Mouse (Mus musculus): Measurements from ENCODE around the gene Spint1. TPM values are rescaled to one million over a fixed set of nuclear protein-coding genes. Genes with fewer than 3 reads are reported as not detected.

The Spint1 gene
- 0.26 and 0.52 TPM in 2 replicates for polyA plus RNA-seq (2015; fragmentation: Nextera tagmentation; extraction: Ambion mirVana)

DNA sequence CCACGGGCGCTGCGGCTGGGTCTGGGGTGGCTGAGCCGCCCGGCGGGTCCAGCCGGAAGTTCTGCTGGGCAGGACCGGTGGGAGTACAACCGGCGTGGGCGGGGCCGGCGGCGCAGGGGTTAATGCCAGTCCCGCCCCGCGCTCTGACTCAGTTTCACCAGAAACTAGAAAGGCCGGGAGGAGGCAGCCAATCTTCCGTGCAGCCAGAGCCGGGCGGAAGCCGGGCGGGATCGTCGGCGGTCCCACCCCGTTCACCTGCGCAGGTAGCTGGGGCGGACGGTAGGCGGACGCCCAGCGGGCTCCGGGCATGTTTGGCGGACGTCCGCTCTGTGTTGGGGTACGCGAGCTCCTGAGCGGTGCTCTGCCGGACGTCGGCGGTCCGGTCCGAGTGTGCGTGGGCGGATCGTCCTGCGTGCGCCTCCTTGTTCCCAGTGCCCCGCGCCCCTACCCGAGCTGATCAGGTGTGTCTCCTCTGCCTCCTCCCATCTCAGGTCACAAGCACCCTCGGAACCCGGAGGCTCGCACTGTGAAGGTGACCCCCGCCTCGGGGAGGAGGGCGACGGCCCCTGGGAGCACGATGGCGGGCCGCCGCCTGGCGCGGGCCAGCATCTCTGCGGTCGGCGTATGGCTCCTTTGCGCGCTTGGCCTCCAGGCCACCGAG lies at the start of gene Spint1:
Gene Spint1, plus strand, starts transcription at position 153 of the 661 bp plus-strand sequence.
- H3K9ac ChIP-seq = peak within 1 kb of the TSS; percentile 41; the same call in 1 of the 2 replicates

DNA sequence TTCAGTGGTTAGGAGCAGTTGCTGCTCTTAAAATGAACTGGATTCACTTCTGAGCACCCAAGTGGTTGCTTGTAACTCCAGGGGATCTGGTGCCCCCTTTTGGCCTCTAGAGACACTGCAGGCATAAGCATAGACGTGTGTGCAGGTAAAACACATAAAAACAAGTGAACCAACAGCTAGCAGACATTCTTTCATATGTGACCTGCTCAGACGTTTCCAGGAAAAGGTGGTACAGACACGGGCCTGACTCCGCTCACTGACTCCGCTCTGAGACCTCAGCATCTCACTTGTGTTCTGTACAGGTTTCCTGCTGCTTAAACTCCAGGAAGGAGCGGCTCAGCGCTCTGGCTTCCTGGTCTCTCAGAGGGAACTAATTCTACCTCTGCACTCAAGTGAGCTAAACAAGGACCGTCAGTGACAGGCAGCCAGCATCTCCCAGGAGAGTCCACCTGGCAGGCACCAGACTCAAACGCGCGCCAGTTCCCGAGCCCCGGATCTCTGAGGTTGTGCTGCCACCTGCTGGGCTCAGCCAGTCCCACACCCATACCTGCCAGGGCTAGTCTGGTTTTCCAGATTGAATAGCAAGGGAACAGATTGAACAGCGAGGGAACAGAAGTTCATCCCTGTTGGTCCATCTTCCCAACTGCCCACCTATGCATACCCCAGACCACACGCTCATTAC lies 48.0 kb upstream of the Spint1 start:
- no peaks in the 10 kb centered on the region for H3K27me3 ChIP-seq
- 5% methylated on average over 15 of the region's 15 CpGs for WGBS
- H3K9ac ChIP-seq = no peak overlapping the region
- peaks cover 19% of the 10 kb centered on the region for H3K36me3 ChIP-seq (ENCODE audit: poor library complexity, severe bottlenecking)
- H3K4me1 ChIP-seq = 0 out of 2 replicates have a peak, but pooled peaks cover 3% of the 10 kb centered on the region
- H3K4me3 ChIP-seq = peak overlapping the region; percentile 30
- H3K4me2 ChIP-seq = peak overlapping the region; percentile 60
- H3K9me3 ChIP-seq (replicated peaks) = no peaks in the 10 kb centered on the region
- H3K27ac ChIP-seq = no peak overlapping the region
- peak; percentile 91 for ATAC-seq

More for the DNA sequence above, at the start of gene Spint1:
- Histone ChIP-seq H3K4me3 (peak within 1 kb of the TSS; percentile 36), H3K27ac (no peak within 1 kb of the TSS), H3K4me1 (peaks cover 14% of the 10 kb centered on the region), H3K4me2 (peak within 1 kb of the TSS; percentile 58), H3K9me3 (replicated peaks) (no peaks in the 10 kb centered on the region), H3K36me3 (ENCODE audit: poor library complexity, severe bottlenecking) (no peaks in the 10 kb centered on the region), H3K27me3 (peaks cover 58% of the 10 kb centered on the region)
- no peak for ATAC-seq
- 1% methylated on average over 69 of the region's 73 CpGs for WGBS

DNA sequence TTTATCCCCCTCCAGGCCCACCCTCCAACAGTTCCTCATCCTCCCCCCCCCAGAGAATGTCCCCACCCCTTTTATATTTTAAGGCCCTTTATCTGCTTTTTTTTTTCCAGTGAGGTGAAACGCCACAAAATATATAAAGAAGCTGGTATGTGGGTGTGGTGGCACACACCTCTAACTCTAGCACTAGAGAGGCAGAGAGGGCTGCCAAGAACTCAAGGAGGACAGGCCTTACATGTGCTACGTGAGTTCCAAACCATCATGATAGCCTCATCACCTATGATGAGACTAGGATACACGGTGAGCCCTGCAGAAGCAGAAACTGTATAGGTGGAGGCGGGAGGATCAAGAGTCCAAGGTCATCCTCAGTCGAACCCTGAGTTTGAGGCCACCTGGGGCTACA lies 46.2 kb upstream of the Spint1 start:
- H3K4me1 ChIP-seq = 0 out of 2 replicates have a peak, but pooled peaks cover 3% of the 10 kb centered on the region
- no peaks in the 10 kb centered on the region for H3K9me3 ChIP-seq (replicated peaks)
- H3K27me3 ChIP-seq = no peaks in the 10 kb centered on the region
- ATAC-seq = no peak
- no peak overlapping the region for H3K4me2 ChIP-seq
- no peak overlapping the region for H3K4me3 ChIP-seq
- H3K27ac ChIP-seq = no peak overlapping the region
- 87% methylated on average over 5 of the region's 5 CpGs for WGBS
- H3K36me3 ChIP-seq (ENCODE audit: poor library complexity, severe bottlenecking) = peaks cover 4% of the 10 kb centered on the region; the same call in 1 of the 2 replicates
- no peak overlapping the region for H3K9ac ChIP-seq

GRCm38 (mm10) chr2:119194140-119194539 lies 43.0 kb upstream of the Spint1 start:
- no peaks in the 10 kb centered on the region for H3K27me3 ChIP-seq
- peaks cover 4% of the 10 kb centered on the region; the same call in 1 of the 2 replicates for H3K4me1 ChIP-seq
- H3K4me2 ChIP-seq = no peak overlapping the region
- H3K36me3 ChIP-seq (ENCODE audit: poor library complexity, severe bottlenecking) = no peaks in the 10 kb centered on the region
- no peaks in the 10 kb centered on the region for H3K9me3 ChIP-seq (replicated peaks)
- no peak for ATAC-seq
- H3K9ac ChIP-seq = no peak overlapping the region
- H3K27ac ChIP-seq = no peak overlapping the region
- no peak overlapping the region for H3K4me3 ChIP-seq
- WGBS = 93% methylated on average over 5 of the region's 5 CpGs

GRCm38 (mm10) chr2:119196316-119197108 lies 40.6 kb upstream of the Spint1 start:
- H3K27me3 ChIP-seq = no peaks in the 10 kb centered on the region
- no peak overlapping the region for H3K27ac ChIP-seq
- no peak overlapping the region for H3K9ac ChIP-seq
- 20% methylated on average over 4 of the region's 4 CpGs for whole genome bisulfite sequencing
- H3K4me2 ChIP-seq = no peak overlapping the region
- ATAC-seq = no peak
- H3K36me3 ChIP-seq (ENCODE audit: poor library complexity, severe bottlenecking) = no peaks in the 10 kb centered on the region
- no peak overlapping the region for H3K4me3 ChIP-seq
- H3K9me3 ChIP-seq (replicated peaks) = no peaks in the 10 kb centered on the region
- H3K4me1 ChIP-seq = peaks cover 6% of the 10 kb centered on the region; the same call in 1 of the 2 replicates

- 96% methylated on average over 1 of the region's 1 CpGs for WGBS
- H3K9me3 ChIP-seq (replicated peaks) = no peaks in the 10 kb centered on the region
- H3K27me3 ChIP-seq = no peaks in the 10 kb centered on the region
- H3K4me3 ChIP-seq = no peak overlapping the region
- H3K4me1 ChIP-seq = peaks cover 6% of the 10 kb centered on the region; the same call in 1 of the 2 replicates
- H3K9ac ChIP-seq = no peak overlapping the region
- no peak overlapping the region for H3K27ac ChIP-seq
- H3K36me3 ChIP-seq (ENCODE audit: poor library complexity, severe bottlenecking) = no peaks in the 10 kb centered on the region
- no peak for ATAC-seq
- no peak overlapping the region for H3K4me2 ChIP-seq
These were observed 39.7 kb upstream of the Spint1 start for GRCm38 (mm10) chr2:119197493-119197892.

DNA sequence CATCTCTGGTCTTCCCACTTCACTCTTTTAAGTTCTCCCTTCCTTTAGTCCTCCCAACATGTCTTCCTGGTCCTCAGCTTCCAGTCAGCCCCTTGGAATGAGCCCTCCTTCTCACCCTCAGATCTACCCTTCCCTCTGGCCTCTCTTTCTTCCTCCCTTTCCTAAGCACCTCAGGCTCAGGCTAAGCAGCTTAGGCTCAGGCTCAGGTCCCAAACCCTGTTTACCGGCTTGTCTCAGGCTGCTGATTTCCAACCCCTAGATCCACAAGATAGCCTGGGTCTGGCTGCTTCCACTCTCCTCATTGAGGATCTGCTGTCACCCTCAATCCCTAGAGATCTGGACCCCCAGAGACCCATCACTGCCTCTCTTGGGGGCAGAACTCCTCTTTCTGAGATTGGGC lies 39.1 kb upstream of the Spint1 start:
- Histone ChIP-seq H3K9ac (no peak overlapping the region), H3K36me3 (ENCODE audit: poor library complexity, severe bottlenecking) (no peaks in the 10 kb centered on the region), H3K4me1 (peaks cover 9% of the 10 kb centered on the region), H3K27me3 (no peaks in the 10 kb centered on the region), H3K9me3 (replicated peaks) (no peaks in the 10 kb centered on the region), H3K4me2 (no peak overlapping the region), H3K27ac (no peak overlapping the region), H3K4me3 (no peak overlapping the region)
- ATAC-seq = no peak
- 22% methylated on average over 1 of the region's 1 CpGs for WGBS

DNA sequence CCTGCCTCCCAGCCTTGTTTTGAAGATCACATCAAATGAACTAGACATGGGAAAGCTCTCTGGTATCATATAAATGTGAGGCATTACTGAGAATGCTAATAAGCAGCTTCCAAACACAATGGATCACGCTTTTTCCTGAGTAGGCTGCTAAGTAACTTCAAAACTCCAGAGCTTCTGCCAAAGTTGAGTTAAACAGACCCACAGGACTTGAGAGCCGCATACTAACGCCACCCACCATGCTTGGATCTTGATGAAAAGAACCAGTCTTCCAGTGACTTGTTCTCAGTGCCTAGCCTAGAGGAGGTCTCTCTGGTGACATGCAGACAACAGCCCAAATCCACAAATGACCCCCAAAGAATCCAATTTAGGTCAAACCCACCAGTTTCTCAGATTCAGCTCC lies 38.2 kb upstream of the Spint1 start:
- Histone ChIP-seq H3K4me1 (peaks cover 17% of the 10 kb centered on the region), H3K36me3 (ENCODE audit: poor library complexity, severe bottlenecking) (no peaks in the 10 kb centered on the region), H3K9ac (no peak overlapping the region), H3K9me3 (replicated peaks) (no peaks in the 10 kb centered on the region), H3K27me3 (no peaks in the 10 kb centered on the region), H3K4me2 (no peak overlapping the region), H3K27ac (no peak overlapping the region), H3K4me3 (no peak overlapping the region)
- no peak for ATAC-seq
- whole genome bisulfite sequencing = 40% methylated on average over 3 of the region's 3 CpGs

GRCm38 (mm10) chr2:119202914-119203453 lies 34.2 kb upstream of the Spint1 start:
- peaks cover 27% of the 10 kb centered on the region for H3K4me1 ChIP-seq
- H3K9ac ChIP-seq = no peak overlapping the region
- H3K36me3 ChIP-seq (ENCODE audit: poor library complexity, severe bottlenecking) = no peaks in the 10 kb centered on the region
- no peak overlapping the region for H3K4me2 ChIP-seq
- ATAC-seq = no peak
- no peaks in the 10 kb centered on the region for H3K27me3 ChIP-seq
- 62% methylated on average over 5 of the region's 5 CpGs for WGBS
- no peaks in the 10 kb centered on the region for H3K9me3 ChIP-seq (replicated peaks)
- H3K4me3 ChIP-seq = no peak overlapping the region
- H3K27ac ChIP-seq = no peak overlapping the region

GRCm38 (mm10) chr2:119203871-119204460 lies 33.2 kb upstream of the Spint1 start:
- Histone ChIP-seq H3K4me3 (no peak overlapping the region), H3K9me3 (replicated peaks) (no peaks in the 10 kb centered on the region), H3K4me2 (no peak overlapping the region), H3K27me3 (no peaks in the 10 kb centered on the region), H3K27ac (no peak overlapping the region), H3K36me3 (ENCODE audit: poor library complexity, severe bottlenecking) (no peaks in the 10 kb centered on the region), H3K4me1 (peaks cover 26% of the 10 kb centered on the region), H3K9ac (no peak overlapping the region)
- 78% methylated on average over 4 of the region's 4 CpGs for WGBS
- no peak for ATAC-seq

DNA sequence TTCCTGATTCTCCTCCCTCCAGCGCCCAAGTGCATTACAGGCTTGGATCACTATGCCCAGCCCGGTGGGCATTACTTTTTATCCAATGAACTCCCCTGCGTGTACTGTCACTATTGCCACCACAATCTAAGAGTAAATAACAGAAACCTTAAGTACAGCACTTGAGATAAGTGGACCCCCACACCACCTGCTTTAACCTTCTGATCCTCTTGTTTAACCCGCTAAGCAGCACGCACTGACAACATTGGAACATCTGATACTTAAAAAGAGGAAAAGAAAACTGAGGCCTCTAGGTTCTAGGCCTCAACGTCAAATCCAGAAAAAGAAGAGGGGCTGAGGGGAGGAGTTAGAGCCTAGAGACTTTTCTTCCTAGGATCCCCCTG lies 29.2 kb upstream of the Spint1 start:
- Histone ChIP-seq H3K36me3 (ENCODE audit: poor library complexity, severe bottlenecking) (peaks cover 27% of the 10 kb centered on the region), H3K27ac (peak overlapping the region; percentile 75), H3K9ac (peak overlapping the region; percentile 82), H3K4me2 (peak overlapping the region; percentile 74), H3K4me3 (peak overlapping the region; percentile 70), H3K9me3 (replicated peaks) (no peaks in the 10 kb centered on the region), H3K27me3 (no peaks in the 10 kb centered on the region), H3K4me1 (peaks cover 28% of the 10 kb centered on the region)
- no peak for ATAC-seq
- WGBS = 22% methylated on average over 6 of the region's 6 CpGs

All from forebrain, embryonic 13.5 days (tissue).